Mouse (Mus musculus): ENCODE data around the gene Esyt1. TPM values are rescaled to one million over a fixed set of nuclear protein-coding genes. Genes with fewer than 3 reads are reported as not detected.
"Not testable (repeated sequence)": the region's sequence is repeated elsewhere in the genome, so short reads cannot be mapped to it uniquely, and the experiment has no call there.

The Esyt1 gene
- polyA plus RNA-seq, 1 experiment from 2014 or later, result 19.4 TPM

GRCm38 (mm10) chr10:128548947-128549681 lies 23.4 kb upstream of the Esyt1 start, which contains the start of gene Rpl41:
TSS of gene Rpl41 (minus strand) at chr10:128549305.
- peaks cover 14% of the 10 kb centered on the region for H3K36me3 ChIP-seq
- peaks cover 10% of the 10 kb centered on the region for H3K4me1 ChIP-seq (replicated peaks)
- H3K27me3 ChIP-seq, result no peaks in the 10 kb centered on the region
- H3K9me3 ChIP-seq (replicated peaks), result no peaks in the 10 kb centered on the region
- H3K4me3 ChIP-seq, result peak within 1 kb of the TSS; percentile 68
- H3K4me2 ChIP-seq, result peak within 1 kb of the TSS; percentile 87
- WGBS, result under 1% methylated on average over 31 of the region's 31 CpGs
- peak within 1 kb of the TSS; percentile 67 for H3K9ac ChIP-seq
- peak within 1 kb of the TSS; percentile 94 for H3K27ac ChIP-seq
- ATAC-seq (replicated peaks; ENCODE audit: insufficient number of reproducible peaks, insufficient read depth, low FRiP score, low read depth), result peak; percentile 88

- peak overlapping the region; percentile 67 for H3K9ac ChIP-seq
- 2% methylated on average over 30 of the region's 30 CpGs for WGBS
- peaks cover 23% of the 10 kb centered on the region for H3K36me3 ChIP-seq
- H3K4me1 ChIP-seq (replicated peaks), result peaks cover 18% of the 10 kb centered on the region
- H3K27ac ChIP-seq, result peak overlapping the region; percentile 96
- H3K27me3 ChIP-seq; ATAC-seq (replicated peaks; ENCODE audit: insufficient number of reproducible peaks, insufficient read depth, low FRiP score, low read depth); H3K9me3 ChIP-seq (replicated peaks): not testable (repeated sequence)
- peak overlapping the region; percentile 68 for H3K4me3 ChIP-seq
- peak overlapping the region; percentile 87 for H3K4me2 ChIP-seq
Observed at GRCm38 (mm10) chr10:128548051-128548791, 22.6 kb upstream of the Esyt1 start.

GRCm38 (mm10) chr10:128547361-128548032 lies 21.8 kb upstream of the Esyt1 start, which contains the start of gene Zc3h10:
TSS of gene Zc3h10 (minus strand) at chr10:128547774.
- Histone ChIP-seq H3K9me3 (replicated peaks) (no peaks in the 10 kb centered on the region), H3K36me3 (peaks cover 29% of the 10 kb centered on the region), H3K27me3 (no peaks in the 10 kb centered on the region), H3K9ac (peak within 1 kb of the TSS; percentile 67), H3K4me1 (replicated peaks) (peaks cover 21% of the 10 kb centered on the region), H3K4me3 (peak within 1 kb of the TSS; percentile 68), H3K4me2 (peak within 1 kb of the TSS; percentile 87), H3K27ac (peak within 1 kb of the TSS; percentile 96)
- peak; percentile 89 for ATAC-seq (replicated peaks; ENCODE audit: insufficient number of reproducible peaks, insufficient read depth, low FRiP score, low read depth)
- under 1% methylated on average over 50 of the region's 50 CpGs for WGBS

- peak overlapping the region; percentile 87 for H3K4me2 ChIP-seq
Observed at GRCm38 (mm10) chr10:128546787-128547186, 21.1 kb upstream of the Esyt1 start.

GRCm38 (mm10) chr10:128546361-128546760 lies 20.7 kb upstream of the Esyt1 start:
- WGBS, result 9% methylated on average over 4 of the region's 4 CpGs
- no peaks in the 10 kb centered on the region for H3K27me3 ChIP-seq

More at GRCm38 (mm10) chr10:128546787-128547186, 21.1 kb upstream of the Esyt1 start:
- ATAC-seq (replicated peaks; ENCODE audit: insufficient number of reproducible peaks, insufficient read depth, low FRiP score, low read depth), result no peak
- peak overlapping the region; percentile 96 for H3K27ac ChIP-seq
- H3K4me1 ChIP-seq (replicated peaks), result peaks cover 21% of the 10 kb centered on the region
- peak overlapping the region; percentile 64 for H3K9ac ChIP-seq
- H3K27me3 ChIP-seq, result no peaks in the 10 kb centered on the region
- peaks cover 34% of the 10 kb centered on the region for H3K36me3 ChIP-seq
- H3K9me3 ChIP-seq (replicated peaks), result no peaks in the 10 kb centered on the region
- WGBS, result 17% methylated on average over 7 of the region's 7 CpGs
- peak overlapping the region; percentile 68 for H3K4me3 ChIP-seq

DNA sequence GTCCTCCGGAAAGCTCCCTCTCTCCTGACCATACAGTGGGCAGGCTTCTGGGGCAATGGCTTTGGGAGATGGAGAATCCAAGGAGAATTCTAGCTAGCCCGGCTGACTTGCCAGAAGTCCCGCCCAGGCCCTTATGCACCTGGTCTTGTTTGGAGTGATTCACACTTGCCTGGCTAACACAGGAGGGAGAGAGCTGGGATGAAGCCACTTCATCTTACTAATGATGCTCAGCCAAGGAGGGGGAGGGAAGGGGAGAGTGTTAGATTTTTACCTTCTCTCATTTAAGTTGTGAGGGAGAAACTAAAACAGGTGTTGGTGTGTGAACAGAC lies 19.9 kb upstream of the Esyt1 start:
- H3K9me3 ChIP-seq (replicated peaks), result no peaks in the 10 kb centered on the region
- no peaks in the 10 kb centered on the region for H3K27me3 ChIP-seq
- peaks cover 34% of the 10 kb centered on the region for H3K36me3 ChIP-seq
- peaks cover 21% of the 10 kb centered on the region for H3K4me1 ChIP-seq (replicated peaks)
- H3K9ac ChIP-seq, result no peak overlapping the region
- no peak overlapping the region for H3K4me3 ChIP-seq
- H3K4me2 ChIP-seq, result no peak overlapping the region
- no peak for ATAC-seq (replicated peaks; ENCODE audit: insufficient number of reproducible peaks, insufficient read depth, low FRiP score, low read depth)
- WGBS, result 84% methylated on average over 3 of the region's 3 CpGs
- H3K27ac ChIP-seq, result no peak overlapping the region

More at GRCm38 (mm10) chr10:128546361-128546760, 20.7 kb upstream of the Esyt1 start:
- Histone ChIP-seq H3K9ac (peak overlapping the region; percentile 64; the same call in 1 of the 2 replicates), H3K4me2 (peak overlapping the region; percentile 87), H3K4me1 (replicated peaks) (peaks cover 21% of the 10 kb centered on the region), H3K4me3 (peak overlapping the region; percentile 68), H3K27ac (peak overlapping the region; percentile 96), H3K36me3 (peaks cover 34% of the 10 kb centered on the region), H3K9me3 (replicated peaks) (no peaks in the 10 kb centered on the region)
- no peak for ATAC-seq (replicated peaks; ENCODE audit: insufficient number of reproducible peaks, insufficient read depth, low FRiP score, low read depth)

DNA sequence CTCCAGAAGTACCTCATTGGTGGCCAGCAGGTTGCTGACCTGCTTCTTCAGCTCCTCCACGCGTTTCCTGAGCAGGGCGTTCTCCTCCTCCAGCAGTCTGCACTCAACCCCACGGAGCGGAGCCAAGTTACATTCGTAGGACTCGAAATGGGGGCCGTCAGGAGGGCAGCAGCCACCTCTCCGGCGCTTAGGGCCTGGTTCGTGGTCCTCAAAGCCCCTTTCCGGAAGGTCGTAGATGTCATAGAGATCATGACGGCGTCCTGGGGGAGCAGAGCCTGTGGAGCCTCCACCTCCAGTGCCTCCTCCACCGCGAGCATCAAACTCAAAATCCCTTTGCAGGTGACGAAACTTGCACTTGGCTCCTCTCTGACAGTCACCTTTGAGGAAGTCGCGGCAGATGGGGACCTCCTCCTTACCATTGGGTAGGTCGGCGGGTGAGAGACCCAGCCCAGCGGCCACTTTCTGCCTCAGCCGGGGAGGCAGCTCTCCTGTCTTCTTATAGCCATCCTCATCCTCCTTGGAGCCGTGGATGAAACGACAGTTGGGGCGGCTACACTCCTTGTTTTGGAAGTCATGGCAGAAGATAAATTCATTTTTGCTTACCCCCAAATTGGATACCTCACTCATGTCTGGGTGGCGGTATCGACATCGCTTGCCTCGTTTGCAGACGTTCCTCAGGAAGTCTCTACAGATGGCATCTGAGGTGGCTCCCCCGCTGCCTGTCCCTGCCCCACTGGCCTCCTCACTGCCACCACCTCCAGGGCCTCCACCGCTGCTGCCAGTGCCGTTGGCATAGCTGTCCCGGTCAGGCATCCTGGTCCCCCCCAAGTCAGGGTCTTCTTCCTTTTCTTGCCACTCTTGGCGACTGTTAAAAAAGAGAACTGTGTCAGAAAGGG lies 19.3 kb upstream of the Esyt1 start:
- no peak for ATAC-seq (replicated peaks; ENCODE audit: insufficient number of reproducible peaks, insufficient read depth, low FRiP score, low read depth)
- Histone ChIP-seq H3K9ac (no peak overlapping the region), H3K4me2 (no peak overlapping the region), H3K36me3 (peaks cover 34% of the 10 kb centered on the region), H3K4me1 (replicated peaks) (peaks cover 21% of the 10 kb centered on the region), H3K4me3 (no peak overlapping the region), H3K27ac (no peak overlapping the region), H3K9me3 (replicated peaks) (no peaks in the 10 kb centered on the region), H3K27me3 (no peaks in the 10 kb centered on the region)
- WGBS, result 93% methylated on average over 37 of the region's 37 CpGs

DNA sequence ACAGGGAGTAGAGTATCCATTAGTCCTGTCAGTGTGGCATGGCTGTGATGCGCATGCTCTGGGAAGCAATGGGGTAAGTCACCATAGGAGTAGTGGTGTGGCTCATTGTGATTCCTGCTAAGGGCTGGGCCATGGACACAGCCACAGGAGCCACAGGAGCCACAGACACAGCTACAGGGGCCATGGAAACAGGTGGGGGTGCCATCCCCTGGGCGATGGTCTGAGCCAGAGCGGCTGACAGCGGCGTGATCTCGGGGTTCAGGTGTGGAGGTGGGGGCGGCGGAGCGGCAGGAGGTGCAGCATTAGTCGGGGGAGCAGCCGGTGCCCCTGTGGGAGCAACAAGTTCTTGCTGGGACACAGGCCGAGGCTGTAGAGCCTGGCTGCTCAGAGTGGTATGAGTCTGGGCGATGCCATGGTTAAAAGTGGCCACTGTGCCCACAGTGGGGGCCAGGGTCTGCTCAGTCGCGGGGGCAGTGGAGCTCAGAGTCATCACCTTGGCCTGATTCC lies 18.5 kb upstream of the Esyt1 start:
- Histone ChIP-seq H3K9ac (no peak overlapping the region), H3K27me3 (no peaks in the 10 kb centered on the region), H3K36me3 (peaks cover 34% of the 10 kb centered on the region), H3K4me3 (no peak overlapping the region), H3K4me1 (replicated peaks) (peaks cover 19% of the 10 kb centered on the region), H3K4me2 (no peak overlapping the region), H3K27ac (no peak overlapping the region), H3K9me3 (replicated peaks) (no peaks in the 10 kb centered on the region)
- ATAC-seq (replicated peaks; ENCODE audit: insufficient number of reproducible peaks, insufficient read depth, low FRiP score, low read depth), result no peak
- 95% methylated on average over 15 of the region's 15 CpGs for WGBS

- H3K4me2 ChIP-seq, result no peak overlapping the region
- no peaks in the 10 kb centered on the region for H3K27me3 ChIP-seq
- H3K4me3 ChIP-seq, result no peak overlapping the region
- no peak for ATAC-seq (replicated peaks; ENCODE audit: insufficient number of reproducible peaks, insufficient read depth, low FRiP score, low read depth)
- H3K27ac ChIP-seq, result no peak overlapping the region
- 52% methylated on average over 2 of the region's 2 CpGs for WGBS
- H3K36me3 ChIP-seq, result peaks cover 34% of the 10 kb centered on the region
- no peaks in the 10 kb centered on the region for H3K9me3 ChIP-seq (replicated peaks)
- 0 out of 2 replicates have a peak overlapping the region, but pooled peaks have one; percentile 7 for H3K9ac ChIP-seq
- H3K4me1 ChIP-seq (replicated peaks), result peaks cover 19% of the 10 kb centered on the region
Observed at GRCm38 (mm10) chr10:128543100-128543499, 17.4 kb upstream of the Esyt1 start.

GRCm38 (mm10) chr10:128538340-128538870 lies 12.7 kb upstream of the Esyt1 start:
- H3K4me2 ChIP-seq, result no peak overlapping the region
- H3K36me3 ChIP-seq, result peaks cover 14% of the 10 kb centered on the region
- no peak overlapping the region for H3K4me3 ChIP-seq
- H3K9me3 ChIP-seq (replicated peaks), result no peaks in the 10 kb centered on the region
- peaks cover 15% of the 10 kb centered on the region for H3K4me1 ChIP-seq (replicated peaks)
- H3K27ac ChIP-seq, result no peak overlapping the region
- WGBS, result 100% methylated on average over 1 of the region's 1 CpGs
- no peaks in the 10 kb centered on the region for H3K27me3 ChIP-seq
- no peak for ATAC-seq (replicated peaks; ENCODE audit: insufficient number of reproducible peaks, insufficient read depth, low FRiP score, low read depth)
- no peak overlapping the region for H3K9ac ChIP-seq
